Mouse (Mus musculus): ENCODE results near the gene Gstk1. TPM values are rescaled to one million over a fixed set of nuclear protein-coding genes. Genes with fewer than 3 reads are reported as not detected.

Gene Gstk1
- polyA plus RNA-seq, 1 experiment: 0.07 TPM

GRCm38 (mm10) chr6:42295549-42296094 lies 49.9 kb downstream of the Gstk1 start:
- no peaks in the 10 kb centered on the region for H3K27me3 ChIP-seq (ENCODE audit: control insufficient read depth)
- H3K36me3 ChIP-seq (ENCODE audit: control insufficient read depth): no peaks in the 10 kb centered on the region
- TF ChIP-seq TAL1 (IDR thresholded peaks at IDR 0.05; ENCODE audit: low read length) (no peak), GATA1 (IDR thresholded peaks at IDR 0.05; ENCODE audit: low read length) (no peak)
- H3K4me1 ChIP-seq (ENCODE audit: control insufficient read depth): no peaks in the 10 kb centered on the region
- no peaks in the 10 kb centered on the region for H3K9me3 ChIP-seq (ENCODE audit: control insufficient read depth, low read length)
- H3K4me3 ChIP-seq (replicated peaks): no peak overlapping the region

DNA sequence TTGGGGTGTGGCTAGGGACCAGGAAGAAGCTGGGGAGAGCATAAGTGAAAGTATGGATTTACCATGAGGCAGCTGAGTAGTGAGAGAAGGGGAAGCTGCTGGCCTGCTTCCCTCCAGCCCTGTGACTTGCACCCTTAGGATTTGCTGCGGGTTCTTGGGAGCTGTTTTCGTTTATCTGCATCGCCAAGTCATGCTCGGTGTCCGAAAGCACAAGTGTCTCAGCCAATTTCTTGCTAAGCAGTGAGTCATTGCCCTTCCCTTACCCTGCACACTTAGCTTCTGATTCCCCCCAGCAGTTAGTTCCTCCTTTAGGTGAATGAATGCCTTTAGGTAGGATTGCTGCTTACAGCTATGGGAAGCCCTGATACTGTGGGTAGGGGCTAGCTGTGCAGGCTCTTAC lies 53.6 kb downstream of the Gstk1 start:
- Histone ChIP-seq H3K4me3 (replicated peaks) (no peak overlapping the region), H3K9me3 (ENCODE audit: control insufficient read depth, low read length) (no peaks in the 10 kb centered on the region), H3K27me3 (ENCODE audit: control insufficient read depth) (no peaks in the 10 kb centered on the region)

More for the DNA sequence above, 53.6 kb downstream of the Gstk1 start:
- H3K36me3 ChIP-seq (ENCODE audit: control insufficient read depth): no peaks in the 10 kb centered on the region
- H3K4me1 ChIP-seq (ENCODE audit: control insufficient read depth): no peaks in the 10 kb centered on the region
- no peak for TF ChIP-seq TAL1 (IDR thresholded peaks at IDR 0.05; ENCODE audit: low read length)
- TF ChIP-seq GATA1 (IDR thresholded peaks at IDR 0.05; ENCODE audit: low read length): no peak

Other genes with a start within 250 kb of the Gstk1 start
- not detected in 2 replicates for gene Sva, start 207.5 kb upstream of the Gstk1 start, polyA plus RNA-seq (2012)
- gene Tas2r139, start 105.0 kb upstream of the Gstk1 start, polyA plus RNA-seq (2012): not detected in 2 replicates
- gene Tas2r144, start 30.6 kb upstream of the Gstk1 start, polyA plus RNA-seq (2012): not detected in 2 replicates
- gene Tmem139, start 16.0 kb downstream of the Gstk1 start, polyA plus RNA-seq (2012): not detected in 2 replicates
- 0.34 and 0.39 TPM in 2 replicates for gene Casp2, start 19.1 kb downstream of the Gstk1 start, polyA plus RNA-seq (2012)
- gene Clcn1, start 40.8 kb downstream of the Gstk1 start, polyA plus RNA-seq (2012): not detected in 2 replicates
- not detected in 2 replicates for gene Fam131b, start 78.7 kb downstream of the Gstk1 start, polyA plus RNA-seq (2012)
- 4.1 TPM in 2 replicates for gene Zyx, start 103.7 kb downstream of the Gstk1 start, polyA plus RNA-seq (2012)
- 0.02 TPM in 1 of 2 replicates, not detected in the other for gene Epha1, start 127.3 kb downstream of the Gstk1 start, polyA plus RNA-seq (2012)
- not detected in 2 replicates for gene Tas2r143, start 154.3 kb downstream of the Gstk1 start, polyA plus RNA-seq (2012)
- gene Tas2r135, start 159.5 kb downstream of the Gstk1 start, polyA plus RNA-seq (2012): not detected in 2 replicates
- gene Tas2r126, start 188.6 kb downstream of the Gstk1 start, polyA plus RNA-seq (2012): not detected in 2 replicates
- gene Olfr458, start 219.3 kb downstream of the Gstk1 start, polyA plus RNA-seq (2012): not detected in 2 replicates
- not detected in 2 replicates for gene Olfr457, start 230.4 kb downstream of the Gstk1 start, polyA plus RNA-seq (2012)
- gene Olfr456, start 241.3 kb downstream of the Gstk1 start, polyA plus RNA-seq (2012): not detected in 2 replicates

Data from erythroblast, embryonic 14.5 days (primary cell).